Mouse (Mus musculus) right cerebral cortex, adult 18-20 months (tissue): ENCODE data around the gene Zfp831.

Source experiments
- DNase-seq: peaks from one replicate; pipeline ENCODE4 v3.0.0; 2022; ENCODE audit warnings: mixed read lengths

The Zfp831 gene

DNA sequence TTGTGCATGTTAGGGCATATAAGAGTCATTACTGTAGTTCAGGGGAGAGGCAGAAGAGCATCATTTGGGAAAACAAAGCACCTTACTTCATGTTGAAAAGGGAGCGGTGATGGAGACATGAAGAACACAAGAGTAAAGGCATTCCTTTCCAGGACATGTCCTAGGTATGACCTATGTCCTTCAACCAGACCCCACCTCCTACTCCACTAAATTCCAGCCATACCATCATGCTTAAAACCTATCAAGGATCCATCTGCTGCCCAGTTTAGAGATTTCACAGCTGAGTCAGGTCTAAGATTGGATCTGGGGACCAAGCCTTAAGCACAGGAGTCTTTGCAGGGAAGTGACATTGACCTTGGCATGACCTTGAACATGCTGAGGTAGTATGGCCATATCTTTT lies 91.9 kb downstream of the Zfp831 start:
- no peak for DNase-seq

- no peak for DNase-seq
Observed at GRCm38 (mm10) chr2:174747182-174747581, 103.8 kb downstream of the Zfp831 start.

GRCm38 (mm10) chr2:174748381-174748780 lies 105.0 kb downstream of the Zfp831 start:
- DNase-seq: no peak

DNA sequence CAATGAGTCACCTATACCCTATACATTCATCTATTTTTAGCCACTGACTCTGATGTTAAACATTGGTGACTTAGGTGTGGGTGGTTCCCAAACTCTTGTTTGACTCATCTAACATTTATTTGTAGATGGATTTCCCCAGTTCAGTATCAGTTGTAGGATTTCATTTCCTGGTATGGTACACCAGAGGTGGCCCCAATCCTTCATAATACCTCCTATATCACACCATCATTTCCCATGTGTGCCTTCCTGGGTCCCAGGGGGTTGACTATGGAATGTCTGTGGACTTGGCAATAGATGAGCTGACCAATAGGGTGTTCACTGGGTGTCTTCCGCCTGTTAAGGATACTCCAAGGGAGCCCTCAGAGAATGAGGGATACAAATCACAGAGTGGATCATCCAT lies 109.9 kb downstream of the Zfp831 start:
- DNase-seq: no peak

DNA sequence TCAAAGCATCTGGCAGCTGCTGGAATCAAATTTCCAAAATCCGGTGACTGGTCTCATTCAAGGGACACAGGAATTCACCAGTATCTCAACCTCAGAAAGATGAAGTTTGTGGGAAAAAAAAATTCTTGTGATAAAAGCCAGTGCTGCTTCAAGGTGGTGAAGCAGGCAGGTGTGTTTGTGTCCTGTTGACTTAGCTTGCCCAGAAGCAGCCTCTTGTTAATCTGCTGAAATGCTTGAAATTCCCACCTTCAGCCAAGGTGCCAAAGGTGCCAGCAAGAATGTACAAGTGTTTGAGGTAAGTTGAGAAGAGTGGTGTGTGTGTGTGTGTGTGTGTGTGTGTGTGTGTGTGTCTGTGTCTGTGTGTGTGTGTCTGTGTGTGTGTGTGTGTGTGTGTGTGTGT lies 110.9 kb downstream of the Zfp831 start:
- DNase-seq: no peak

DNA sequence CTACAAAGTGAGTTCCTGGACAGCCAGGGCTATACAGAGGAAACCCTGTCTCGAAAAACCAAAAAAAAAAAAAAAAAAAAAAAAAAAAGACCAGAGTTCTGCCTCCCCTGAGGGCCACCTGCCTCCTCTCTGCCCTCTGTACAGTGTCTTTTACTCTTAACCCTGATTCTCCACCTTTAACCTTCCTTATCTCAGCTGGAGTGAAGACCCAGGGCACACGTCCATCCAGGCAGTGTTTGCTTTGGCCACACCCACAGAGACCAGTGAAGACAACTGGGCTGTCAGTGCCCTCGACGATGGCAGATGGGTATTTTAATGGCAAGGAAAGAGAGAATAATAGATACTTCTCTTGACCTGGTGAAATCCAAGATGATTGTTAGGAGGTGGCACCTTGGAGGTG lies 115.9 kb downstream of the Zfp831 start:
- DNase-seq: no peak
